Mouse (Mus musculus) E14TG2a.4 (cell line): ENCODE data around the gene Ttc26.

ENCODE experiments used
- CTCF ChIP-seq: conservative IDR thresholded peaks from 2 replicates; pipeline ENCODE4 v1.5.1; 2014; ENCODE audit warnings: low read length
- NANOG ChIP-seq: IDR thresholded peaks from 2 replicates; pipeline ENCODE4 v1.6.1; 2014; ENCODE audit warnings: borderline replicate concordance, low read length, mixed read lengths

GRCm38 (mm10) chr6:38359736-38360499, 21.4 kb upstream of the Ttc26 start:
- TF ChIP-seq CTCF, result no peak
- TF ChIP-seq NANOG, result no peak
